Mouse (Mus musculus): ENCODE data around the gene Espnl. TPM values are rescaled to one million over a fixed set of nuclear protein-coding genes. Genes with fewer than 3 reads are reported as not detected.

The Espnl gene
- polyA plus RNA-seq (2014; fragmentation: Illumina TruSeq; extraction: RNeasy Lipid Tissue Mini Kit (QIAGEN cat#74804); ENCODE audit: low read depth, low replicate concordance), result 0.08 TPM

DNA sequence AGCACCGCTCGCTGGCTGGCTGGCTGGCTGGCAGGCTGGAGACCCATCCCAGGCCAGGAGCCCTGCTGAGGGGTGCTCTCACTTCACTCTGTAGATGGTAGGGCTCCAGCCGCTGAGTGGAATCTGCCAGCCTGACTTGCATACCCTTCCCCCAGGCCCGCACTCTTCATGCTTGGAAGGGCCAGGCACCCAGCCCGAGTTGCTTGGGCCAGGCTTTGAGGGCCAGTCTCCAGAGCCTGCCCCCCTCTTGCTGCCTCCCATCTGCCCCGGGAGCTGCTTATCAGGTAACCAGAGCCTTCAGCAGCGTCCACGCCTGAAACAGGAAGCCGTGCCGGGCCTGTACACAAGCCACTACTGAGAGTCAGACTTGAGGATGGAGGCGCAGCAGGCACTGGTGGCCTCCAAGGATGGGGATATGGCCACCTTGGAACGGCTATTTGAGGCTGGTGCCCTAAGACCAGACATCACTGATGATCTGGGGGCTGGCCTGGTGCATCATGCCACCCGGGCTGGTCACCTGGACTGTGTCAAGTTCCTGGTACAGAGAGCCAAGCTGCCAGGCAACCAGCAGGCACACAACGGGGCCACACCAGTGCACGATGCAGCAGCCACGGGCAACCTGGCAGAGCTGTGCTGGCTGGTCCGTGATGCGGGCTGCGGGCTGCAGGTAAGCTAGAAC is at the start of gene Espnl:
Gene Espnl (plus strand): TSS at position 316 of the 679 bp plus-strand sequence.

GRCm38 (mm10) chr1:91297799-91298744 is 23.8 kb upstream of the Espnl start, which contains the start of gene Scly:
Scly (plus strand) TSS chr1:91298338.

GRCm38 (mm10) chr1:91350841-91351240 is 29.0 kb downstream of the Espnl start, which contains the start of gene Klhl30:
Klhl30 (plus strand) TSS chr1:91351016.

DNA sequence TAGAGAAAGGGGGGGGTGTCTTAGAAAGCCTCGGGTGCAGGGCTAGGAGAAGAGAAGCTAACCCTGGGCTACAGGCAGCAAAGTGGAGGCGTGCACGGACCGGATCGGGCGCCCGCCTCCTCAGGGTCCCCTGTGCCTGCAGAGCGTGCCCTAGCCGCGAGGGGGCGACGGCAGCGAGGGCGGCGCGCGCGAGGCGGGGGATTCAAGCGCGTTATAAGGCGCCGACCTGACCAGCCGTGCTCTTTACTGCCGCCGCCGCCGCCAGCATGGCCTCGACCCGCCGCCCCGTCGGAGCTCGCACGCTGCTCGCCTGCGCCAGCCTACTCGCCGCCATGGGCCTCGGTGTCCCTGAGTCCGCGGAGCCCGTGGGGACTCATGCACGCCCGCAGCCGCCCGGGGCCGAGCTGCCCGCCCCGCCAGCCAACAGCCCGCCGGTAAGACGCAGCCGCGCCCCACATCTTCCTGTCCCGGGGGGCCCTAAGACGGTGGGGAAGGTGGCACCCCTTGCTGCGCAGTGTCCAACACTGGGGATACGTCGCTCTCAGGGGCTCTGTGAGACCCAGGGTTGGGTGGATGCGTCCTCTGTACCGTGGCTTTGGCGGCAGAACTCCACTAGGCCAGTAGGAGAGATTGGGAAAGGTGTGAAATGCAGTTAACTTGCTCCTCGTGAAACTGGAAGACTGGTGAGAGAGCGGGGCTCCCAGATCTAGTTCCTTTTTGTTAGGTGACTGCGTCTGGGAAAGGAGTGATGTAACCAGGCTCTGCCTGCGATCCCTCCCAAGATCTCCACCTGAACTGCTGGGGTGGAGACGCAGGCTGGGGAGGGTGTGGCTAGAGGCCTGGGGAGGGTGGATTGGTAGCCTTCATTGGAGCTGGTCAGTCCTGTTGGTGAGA is 44.6 kb downstream of the Espnl start, which contains the start of gene Erfe:
Gene Erfe (plus strand): TSS at position 216 of the 894 bp plus-strand sequence.

Other genes with a start within 250 kb of the Espnl start
- gene Rbm44, start 177.0 kb upstream of the Espnl start, polyA plus RNA-seq (2014; fragmentation: Illumina TruSeq; extraction: RNeasy Lipid Tissue Mini Kit (QIAGEN cat#74804); ENCODE audit: low read depth, low replicate concordance), result not detected
- not detected for gene Ramp1, start 142.3 kb upstream of the Espnl start, polyA plus RNA-seq (2014; fragmentation: Illumina TruSeq; extraction: RNeasy Lipid Tissue Mini Kit (QIAGEN cat#74804); ENCODE audit: low read depth, low replicate concordance)
- 90.8 TPM for gene Ube2f, start 71.8 kb upstream of the Espnl start, polyA plus RNA-seq (2014; fragmentation: Illumina TruSeq; extraction: RNeasy Lipid Tissue Mini Kit (QIAGEN cat#74804); ENCODE audit: low read depth, low replicate concordance)
- 25.8 TPM for gene Scly, start 23.7 kb upstream of the Espnl start, polyA plus RNA-seq (2014; fragmentation: Illumina TruSeq; extraction: RNeasy Lipid Tissue Mini Kit (QIAGEN cat#74804); ENCODE audit: low read depth, low replicate concordance)
- gene Klhl30, start 28.9 kb downstream of the Espnl start, polyA plus RNA-seq (2014; fragmentation: Illumina TruSeq; extraction: RNeasy Lipid Tissue Mini Kit (QIAGEN cat#74804); ENCODE audit: low read depth, low replicate concordance), result not detected
- gene Erfe, start 44.4 kb downstream of the Espnl start, polyA plus RNA-seq (2014; fragmentation: Illumina TruSeq; extraction: RNeasy Lipid Tissue Mini Kit (QIAGEN cat#74804); ENCODE audit: low read depth, low replicate concordance), result not detected
- gene Ilkap, start 76.7 kb downstream of the Espnl start, polyA plus RNA-seq (2014; fragmentation: Illumina TruSeq; extraction: RNeasy Lipid Tissue Mini Kit (QIAGEN cat#74804); ENCODE audit: low read depth, low replicate concordance), result 39.9 TPM
- gene Hes6, start 92.0 kb downstream of the Espnl start, polyA plus RNA-seq (2014; fragmentation: Illumina TruSeq; extraction: RNeasy Lipid Tissue Mini Kit (QIAGEN cat#74804); ENCODE audit: low read depth, low replicate concordance), result 0.44 TPM
- gene Per2, start 137.2 kb downstream of the Espnl start, polyA plus RNA-seq (2014; fragmentation: Illumina TruSeq; extraction: RNeasy Lipid Tissue Mini Kit (QIAGEN cat#74804); ENCODE audit: low read depth, low replicate concordance), result 1.2 TPM
- 5.5 TPM for gene Traf3ip1, start 172.6 kb downstream of the Espnl start, polyA plus RNA-seq (2014; fragmentation: Illumina TruSeq; extraction: RNeasy Lipid Tissue Mini Kit (QIAGEN cat#74804); ENCODE audit: low read depth, low replicate concordance)
- 7.1 TPM for gene Asb1, start 218.5 kb downstream of the Espnl start, polyA plus RNA-seq (2014; fragmentation: Illumina TruSeq; extraction: RNeasy Lipid Tissue Mini Kit (QIAGEN cat#74804); ENCODE audit: low read depth, low replicate concordance)

Data from kidney, adult 10 weeks (tissue).